9 mouse cellular contexts compared by ENCODE assay signal in genomic region chr8:127139154-127139553, GRCm38 (mm10).
DNase-seq lines count a peak whose midpoint lies in the region; ATAC-seq lines count a peak whose summit lies in the region.
"Had no signal": no experiment of that assay in that cellular context is flagged by ENCODE, and none has a peak within 500 bp of the region (broad histone marks: within the 10 kb centered on the region; RNA-seq: fewer than 3 reads in every experiment).

No protein-coding gene starts in this region.

- ATAC-seq in hindbrain, embryonic 13.5 days (ENCODE audit: low FRiP score), result peak; percentile 61; the same call in 1 of the 2 replicates

- H3K4me1 ChIP-seq in hindbrain, embryonic 13.5 days (replicated peaks), result peaks cover 9% of the 10 kb centered on the region

- no peaks in the 10 kb centered on the region for H3K27me3 ChIP-seq in hindbrain, embryonic 13.5 days

- peak; percentile 54 for DNase-seq in Muller cell, postnatal 12 days (ENCODE audit: inconsistent ontology term)
- DNase-seq in cerebellum, adult 18-20 months, result peak; percentile 78 to 81
- peak; percentile 44 to 90 for DNase-seq in frontal cortex, adult 2 months (ENCODE audit: extremely low spot score in 1 of 2, low spot score in 1 of 2)
- peak; percentile 65 to 84 for DNase-seq in layer of hippocampus, postnatal 14 days (ENCODE audit: low spot score in 2 of 2)
- DNase-seq in lung, postnatal 25 days (ENCODE audit: low spot score), result peak; percentile 87
- peak; percentile 84 for DNase-seq in right cerebral cortex, postnatal 14 days
- DNase-seq in spleen, postnatal 14 days (ENCODE audit: low spot score in 2 of 2), result no peak

- H3K4me2 ChIP-seq in hindbrain, embryonic 13.5 days, result no peak overlapping the region

- 34% methylated on average over 1 of the region's 1 CpGs for whole genome bisulfite sequencing in hindbrain, embryonic 13.5 days

- H3K4me3 ChIP-seq in hindbrain, embryonic 13.5 days, result no peak overlapping the region

- no peak overlapping the region for H3K27ac ChIP-seq in hindbrain, embryonic 13.5 days
- H3K27ac ChIP-seq: macrophage had no signal

- H3K9me3 ChIP-seq in hindbrain, embryonic 13.5 days, result no peaks in the 10 kb centered on the region

- no peak overlapping the region for H3K9ac ChIP-seq in hindbrain, embryonic 13.5 days

- no peaks in the 10 kb centered on the region for H3K36me3 ChIP-seq in hindbrain, embryonic 13.5 days

Comparison
In these comparisons a context has a peak if more than half of its experiments do, and no peak if none do; other contexts are left out.
1. DNase-seq: peak in Muller cell, postnatal 12 days (single experiment), cerebellum, adult 18-20 months (2 of 2), frontal cortex, adult 2 months (2 of 2), layer of hippocampus, postnatal 14 days (2 of 2), lung, postnatal 25 days (single experiment) and right cerebral cortex, postnatal 14 days (single experiment); none in spleen, postnatal 14 days (0 of 2).